Mouse (Mus musculus): ENCODE data around the gene Pop7. TPM values are rescaled to one million over a fixed set of nuclear protein-coding genes. Genes with fewer than 3 reads are reported as not detected.

Pop7 gene
- total RNA-seq, 2 experiments from 2014 or later: 28.9 to 31.2 TPM

GRCm38 (mm10) chr5:137529221-137529995 lies 27.1 kb upstream of the Pop7 start:
- ATAC-seq (replicated peaks; ENCODE audit: poor library complexity, severe bottlenecking): no peak

- ATAC-seq (replicated peaks; ENCODE audit: poor library complexity, severe bottlenecking): no peak
These were observed 26.1 kb upstream of the Pop7 start for GRCm38 (mm10) chr5:137528247-137528968.

- ATAC-seq (replicated peaks; ENCODE audit: poor library complexity, severe bottlenecking): no peak
These were observed 25.1 kb upstream of the Pop7 start for GRCm38 (mm10) chr5:137527413-137527812.

- peak; percentile 40 for ATAC-seq (replicated peaks; ENCODE audit: poor library complexity, severe bottlenecking)
These were observed 24.0 kb upstream of the Pop7 start for GRCm38 (mm10) chr5:137526192-137526936.

- no peak for ATAC-seq (replicated peaks; ENCODE audit: poor library complexity, severe bottlenecking)
These were observed 23.2 kb upstream of the Pop7 start for GRCm38 (mm10) chr5:137525511-137525910.

DNA sequence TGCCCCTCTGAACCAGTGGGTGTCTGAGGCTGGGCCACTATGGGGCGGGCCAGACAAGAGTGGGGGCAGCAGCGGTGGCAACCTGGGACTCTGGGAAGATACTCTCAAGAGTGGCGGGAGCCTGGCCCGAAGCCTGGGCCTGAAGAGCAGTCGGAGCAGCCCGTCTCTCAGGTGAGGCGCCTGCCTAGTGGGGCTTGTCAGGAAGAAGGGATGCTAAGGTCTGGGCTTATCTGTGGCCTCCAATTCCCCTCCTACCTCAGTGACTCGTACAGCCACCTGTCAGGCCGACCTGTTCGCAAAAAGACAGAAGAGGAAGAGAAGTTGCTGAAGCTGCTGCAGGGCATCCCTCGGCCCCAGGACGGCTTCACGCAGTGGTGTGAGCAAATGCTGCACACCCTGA lies 22.4 kb upstream of the Pop7 start:
- no peak for ATAC-seq (replicated peaks; ENCODE audit: poor library complexity, severe bottlenecking)

- ATAC-seq (replicated peaks; ENCODE audit: poor library complexity, severe bottlenecking): no peak
These were observed 21.9 kb upstream of the Pop7 start for GRCm38 (mm10) chr5:137524251-137524515.

DNA sequence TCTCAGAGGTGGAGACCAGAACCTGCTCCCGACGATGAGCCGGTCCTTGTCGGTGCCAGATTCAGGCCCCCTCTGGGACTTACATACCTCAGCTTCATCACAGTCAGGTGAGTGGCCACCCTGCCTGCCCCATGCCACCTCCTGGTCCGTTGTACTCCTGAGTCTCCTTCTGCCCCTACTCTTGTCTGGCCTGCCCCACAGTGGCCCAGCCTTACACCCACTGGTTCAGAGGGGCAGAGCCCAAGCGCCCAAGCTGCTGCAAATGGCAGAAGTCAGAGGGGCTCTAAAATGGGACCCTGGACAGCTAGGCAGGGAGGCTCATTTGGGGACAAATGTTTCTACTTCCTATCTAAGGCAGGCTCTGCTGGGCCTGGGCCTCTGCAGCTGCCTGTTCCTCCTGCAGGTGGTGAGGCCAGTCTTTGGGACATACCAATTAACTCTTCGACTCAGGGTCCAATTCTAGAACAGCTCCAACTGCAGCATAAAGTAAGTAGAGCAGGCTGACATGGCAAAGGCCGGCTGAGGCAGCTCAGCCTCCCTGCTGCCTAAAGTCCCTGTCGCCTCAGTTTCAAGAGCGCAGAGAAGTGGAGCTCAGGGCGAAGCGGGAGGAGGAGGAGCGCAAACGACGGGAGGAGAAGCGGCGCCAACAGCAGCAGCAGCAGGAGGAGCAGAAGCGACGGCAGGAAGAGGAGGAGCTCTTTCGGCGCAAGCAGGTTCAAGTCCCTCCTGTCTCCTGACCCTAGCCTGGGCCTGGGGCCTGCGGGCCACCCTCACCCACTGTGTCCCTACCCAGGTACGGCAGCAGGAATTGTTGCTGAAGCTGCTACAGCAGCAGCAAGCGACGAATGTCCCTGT lies 21.3 kb upstream of the Pop7 start:
- ATAC-seq (replicated peaks; ENCODE audit: poor library complexity, severe bottlenecking): no peak

DNA sequence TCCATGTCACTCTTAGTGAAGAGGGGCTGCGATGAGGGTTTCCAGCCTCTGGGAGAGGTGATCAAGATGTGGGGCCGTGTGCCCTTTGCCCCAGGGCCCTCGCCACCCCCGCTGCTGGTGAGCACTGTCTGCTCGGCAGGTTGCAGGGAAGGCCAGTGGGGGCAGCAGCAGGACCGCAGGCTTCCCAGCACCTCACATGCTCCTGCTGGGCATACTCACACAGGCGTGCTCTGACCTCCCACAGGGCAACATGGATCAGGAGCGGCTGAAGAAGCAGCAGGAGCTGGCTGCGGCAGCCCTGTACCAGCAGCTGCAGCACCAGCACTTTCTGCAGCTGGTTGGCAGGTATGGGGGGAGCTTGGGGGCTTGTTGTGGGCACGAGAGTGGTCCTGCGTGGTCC lies 20.4 kb upstream of the Pop7 start:
- ATAC-seq (replicated peaks; ENCODE audit: poor library complexity, severe bottlenecking): no peak

GRCm38 (mm10) chr5:137521861-137522260 lies 19.5 kb upstream of the Pop7 start:
- ATAC-seq (replicated peaks; ENCODE audit: poor library complexity, severe bottlenecking): no peak

DNA sequence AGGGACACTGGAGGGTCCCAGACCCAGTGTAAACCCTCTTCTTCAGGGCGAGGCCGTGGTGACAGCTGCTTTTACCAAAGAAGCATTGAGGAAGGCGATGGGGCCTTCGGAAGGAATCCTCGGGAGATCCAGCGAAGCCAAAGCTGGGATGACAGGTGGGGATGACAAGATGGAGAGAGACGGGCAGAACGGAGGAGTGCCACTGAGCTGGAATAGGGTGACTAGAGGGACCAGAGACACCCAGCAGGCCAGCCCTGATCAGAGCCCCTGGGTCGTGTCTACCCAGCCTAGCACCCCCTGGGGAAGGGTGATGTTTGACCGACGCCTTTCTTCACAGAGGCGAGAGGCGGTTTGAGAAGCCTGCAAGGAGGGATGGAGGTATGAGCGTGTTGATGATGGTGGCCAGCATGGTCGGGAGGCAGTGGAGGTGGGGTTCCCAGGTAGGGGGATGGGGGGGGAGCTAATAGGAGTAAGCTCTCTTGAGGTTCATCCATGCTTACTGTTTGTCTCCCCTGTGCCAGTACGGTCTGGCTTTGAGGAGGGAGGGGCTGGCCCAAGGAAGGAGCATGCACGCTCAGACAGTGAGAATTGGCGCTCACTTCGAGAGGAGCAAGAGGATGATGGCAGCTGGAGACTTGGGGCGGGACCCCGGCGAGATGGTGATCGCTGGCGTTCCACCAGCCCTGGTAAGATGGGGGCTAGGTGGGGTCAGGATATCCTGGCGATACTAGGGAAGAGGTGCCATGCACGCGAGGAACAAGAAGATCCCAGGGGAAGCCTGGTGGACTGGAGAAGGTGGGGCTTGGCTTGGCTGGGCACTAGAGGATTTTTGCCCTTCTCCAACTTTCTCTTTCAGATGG lies 17.6 kb upstream of the Pop7 start:
- no peak for ATAC-seq (replicated peaks; ENCODE audit: poor library complexity, severe bottlenecking)

GRCm38 (mm10) chr5:137518436-137518835 lies 16.1 kb upstream of the Pop7 start, which contains the start of gene Gigyf1:
TSS of gene Gigyf1 (plus strand) at chr5:137518548.
- peak; percentile 68 for ATAC-seq (replicated peaks; ENCODE audit: poor library complexity, severe bottlenecking)

DNA sequence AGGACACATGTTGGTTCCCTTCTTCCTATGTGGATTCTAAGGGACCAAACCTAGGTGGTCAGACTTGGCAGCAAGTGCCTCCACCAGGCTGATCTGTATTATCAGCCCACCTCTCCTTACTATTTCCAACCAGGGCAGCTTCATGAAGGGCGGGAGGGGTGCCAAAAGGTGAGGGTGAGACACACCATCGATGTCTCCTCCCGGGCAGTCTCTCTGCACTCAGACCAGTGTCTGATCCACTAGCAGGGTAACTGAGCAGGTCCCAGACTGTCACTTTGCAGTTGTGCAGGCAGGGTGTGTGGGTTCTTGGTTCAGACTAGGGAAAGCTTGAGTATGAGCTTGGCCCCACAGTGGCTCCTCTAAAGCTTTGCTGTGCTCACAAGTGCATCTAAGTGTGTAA lies 12.5 kb upstream of the Pop7 start:
- no peak for ATAC-seq (replicated peaks; ENCODE audit: poor library complexity, severe bottlenecking)

DNA sequence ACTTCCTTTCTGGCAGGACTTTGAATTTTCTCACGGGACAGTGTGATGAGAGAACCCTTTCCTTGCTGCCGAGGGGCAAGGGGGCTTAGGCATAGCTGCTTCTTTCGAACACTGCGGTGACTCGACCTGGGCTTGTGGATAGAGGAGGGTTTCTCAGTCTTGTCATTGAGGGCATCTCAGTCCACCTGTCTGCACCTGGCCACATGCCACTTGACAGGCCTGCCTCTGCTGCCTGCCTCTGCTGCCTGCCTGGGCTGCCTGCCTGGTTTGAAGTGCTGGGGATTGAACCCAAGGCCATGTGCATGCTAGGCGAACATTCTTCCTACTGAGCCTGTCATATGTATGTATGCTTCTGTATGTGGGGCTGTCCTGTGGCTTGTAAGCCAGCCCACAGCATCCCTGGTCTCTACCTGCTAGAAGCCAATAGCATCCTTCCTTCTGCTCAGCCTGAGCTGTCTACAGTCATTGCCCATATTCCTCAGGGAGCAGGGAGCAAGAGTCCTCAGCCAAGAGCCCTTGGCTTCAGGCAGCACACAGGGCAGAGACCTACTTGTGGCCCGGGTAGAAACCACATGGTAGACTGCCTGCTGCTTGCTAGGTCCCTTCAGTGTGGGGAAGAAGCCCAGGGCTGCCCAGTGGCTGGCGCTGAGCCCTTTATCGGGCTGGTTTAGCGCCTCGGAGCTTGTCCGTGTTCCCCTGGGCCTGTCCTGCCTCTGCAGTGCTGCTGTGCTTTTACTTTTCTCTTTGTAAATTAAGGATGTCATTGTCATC lies 11.8 kb upstream of the Pop7 start:
- no peak for ATAC-seq (replicated peaks; ENCODE audit: poor library complexity, severe bottlenecking)

GRCm38 (mm10) chr5:137512847-137513794 lies 10.8 kb upstream of the Pop7 start:
- ATAC-seq (replicated peaks; ENCODE audit: poor library complexity, severe bottlenecking): no peak; the same call in 1 of the 2 replicates

DNA sequence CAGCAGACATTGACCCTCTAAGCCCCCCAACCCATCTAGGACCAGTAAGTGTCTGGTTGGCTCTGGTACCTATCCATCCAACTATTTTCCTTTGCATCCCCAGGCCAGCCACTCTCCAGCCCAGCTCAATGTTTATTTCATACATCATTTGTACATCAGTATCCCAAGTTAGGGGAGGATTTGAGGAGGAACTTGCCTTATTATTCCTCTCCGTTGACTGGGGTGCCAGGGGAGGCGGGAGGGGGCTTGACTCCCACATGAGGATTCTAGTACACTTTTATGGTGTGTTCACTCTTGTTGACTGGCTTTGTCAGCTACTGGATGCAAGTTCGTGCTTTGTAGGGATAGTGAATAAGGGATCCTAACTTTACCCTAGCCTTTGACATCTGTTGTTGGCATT lies 9.4 kb upstream of the Pop7 start:
- ATAC-seq (replicated peaks; ENCODE audit: poor library complexity, severe bottlenecking): no peak

DNA sequence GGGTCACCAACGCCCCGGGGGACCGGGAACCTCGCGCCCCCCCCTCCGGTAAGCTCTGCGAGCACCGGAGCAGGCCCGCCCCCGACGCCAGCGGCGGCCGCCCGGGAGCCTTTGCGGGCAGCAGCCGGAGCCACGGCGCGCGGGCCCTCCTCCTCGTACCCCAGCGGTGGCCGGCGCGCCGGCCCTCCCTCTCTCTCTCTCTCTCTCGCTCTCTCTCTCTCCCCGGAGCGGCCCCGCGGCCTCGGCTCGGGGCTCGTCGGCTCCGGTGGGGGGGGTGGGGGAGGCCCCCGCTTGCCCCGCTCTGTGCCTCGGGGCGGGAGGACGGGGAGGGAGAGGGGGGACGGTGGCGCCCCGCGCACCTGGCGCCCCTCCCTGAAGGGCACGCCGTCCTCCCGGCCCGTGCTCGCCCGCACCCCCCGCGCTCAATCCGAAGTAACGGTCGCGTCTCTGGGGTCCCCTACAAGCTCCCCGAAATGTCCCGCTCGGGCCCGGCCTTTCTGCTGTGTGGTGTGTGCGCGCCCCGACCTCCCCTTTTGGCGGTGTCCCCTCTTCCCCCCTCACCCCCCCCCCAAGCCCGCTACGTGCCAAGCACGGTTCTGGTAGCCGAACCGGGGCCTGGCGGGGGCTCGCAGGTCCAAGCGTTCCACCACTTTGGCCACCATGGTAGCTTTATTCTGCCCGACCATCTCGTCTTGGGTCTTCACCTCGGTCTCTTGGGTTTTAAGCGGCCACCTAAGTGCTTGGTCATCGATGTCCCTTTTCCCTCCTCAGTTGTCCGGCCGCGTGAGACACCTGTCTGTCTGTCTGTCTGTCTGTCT lies 8.5 kb upstream of the Pop7 start:
- ATAC-seq (replicated peaks; ENCODE audit: poor library complexity, severe bottlenecking): peak; percentile 10; the same call in 1 of the 2 replicates

Measured in granulocyte monocyte progenitor cell, adult 5-6 weeks (primary cell).